Mouse (Mus musculus): Measurements from ENCODE around the gene Fam166a. TPM values are rescaled to one million over a fixed set of nuclear protein-coding genes. Genes with fewer than 3 reads are reported as not detected.

The Fam166a gene
- not detected for total RNA-seq (2023)

DNA sequence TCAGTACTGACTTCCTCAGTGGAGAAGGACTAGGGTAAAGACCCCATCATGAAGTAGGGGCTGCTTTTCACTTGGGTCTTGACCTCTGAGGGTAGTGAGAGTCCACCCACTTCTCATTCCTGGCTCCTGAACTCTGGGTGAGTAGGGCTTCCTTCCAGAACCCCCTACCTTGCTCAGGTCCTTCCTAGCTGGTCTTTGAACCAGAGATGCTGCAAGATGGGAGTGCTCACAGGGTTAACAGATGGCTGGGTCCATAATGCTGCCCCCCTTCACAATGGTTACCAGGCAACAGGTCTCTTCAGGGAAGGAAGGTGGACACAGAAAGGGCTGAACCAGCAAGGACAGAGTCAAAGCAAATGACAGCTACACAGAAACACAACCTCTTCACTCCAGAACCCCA is at the start of gene Fam166a:
Fam166a (plus strand) TSS at position 301 of the 400 bp plus-strand sequence.

GRCm38 (mm10) chr2:25180478-25180903 is 38.1 kb upstream of the Fam166a start, which contains the start of gene Nrarp:
TSS of gene Nrarp (plus strand) at chr2:25180758.

GRCm38 (mm10) chr2:25196172-25196954 is 22.2 kb upstream of the Fam166a start, which contains the start of gene Tor4a:
TSS of gene Tor4a (minus strand) at chr2:25196886.

GRCm38 (mm10) chr2:25211121-25211670 is 7.3 kb upstream of the Fam166a start, which contains the start of gene Nelfb:
TSS of gene Nelfb (minus strand) at chr2:25211489.

GRCm38 (mm10) chr2:25214444-25214843 is 4.1 kb upstream of the Fam166a start, which contains the start of gene Stpg3:
TSS of gene Stpg3 (minus strand) at chr2:25214637.

DNA sequence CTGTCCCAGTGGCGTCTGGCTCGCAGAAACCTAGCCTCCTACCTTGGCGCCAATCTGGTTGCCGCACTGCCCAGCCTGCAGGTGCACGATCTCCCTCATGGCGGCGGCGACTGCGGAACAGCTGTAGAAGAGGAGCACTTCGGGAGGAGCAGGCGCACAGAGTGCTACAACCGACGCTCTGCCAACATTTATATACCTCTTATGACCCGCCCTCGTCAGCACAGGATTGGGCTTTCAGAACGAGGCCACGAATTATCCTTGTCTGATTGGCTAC is 5.9 kb downstream of the Fam166a start, which contains the start of gene Tubb4b:
Tubb4b (minus strand) TSS at position 211 of the 274 bp plus-strand sequence.

DNA sequence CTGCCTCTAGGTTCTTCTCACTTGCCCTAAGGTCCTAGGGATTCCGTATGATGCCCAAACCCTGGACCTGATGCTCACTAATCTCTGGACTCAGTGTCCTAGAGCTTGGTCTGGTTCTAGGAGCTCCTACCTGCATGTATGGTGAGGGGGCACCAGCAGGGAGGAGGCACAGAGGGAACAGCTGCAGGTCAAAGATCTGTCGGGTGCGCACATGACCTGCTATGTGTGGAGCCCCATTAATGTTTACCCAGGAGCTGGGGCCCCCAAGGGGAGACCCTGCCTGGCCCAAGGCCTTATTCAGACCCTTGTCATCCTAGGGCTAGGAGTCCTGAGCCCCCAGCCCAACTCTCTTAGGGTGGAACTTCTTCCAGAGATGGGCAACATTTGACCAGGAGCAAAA is 15.5 kb downstream of the Fam166a start, which contains the start of gene Slc34a3:
Slc34a3 (minus strand) TSS at position 315 of the 400 bp plus-strand sequence.

DNA sequence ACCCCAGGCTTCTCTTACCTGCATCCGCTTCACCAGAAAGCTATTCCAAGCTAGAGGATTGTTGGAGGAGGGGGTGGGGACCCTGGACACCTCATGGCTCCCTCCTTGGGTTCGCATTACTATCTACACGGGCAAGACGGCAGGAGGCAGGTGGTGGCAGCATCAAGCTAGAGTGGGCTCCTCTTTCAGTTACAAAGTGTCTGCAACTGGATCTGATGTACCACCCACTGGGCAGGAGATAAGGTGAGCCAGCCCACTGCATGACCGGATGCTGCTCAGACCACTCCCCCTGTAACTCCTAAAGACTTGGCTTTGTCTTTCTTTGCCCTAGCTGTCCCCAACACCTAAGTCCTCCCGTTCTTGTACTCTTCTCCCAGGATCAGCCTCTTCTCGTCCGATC is 18.1 kb downstream of the Fam166a start, which contains the start of gene Rnf224:
Rnf224 (minus strand) TSS at position 174 of the 400 bp plus-strand sequence.

GRCm38 (mm10) chr2:25242101-25242506 is 23.6 kb downstream of the Fam166a start, which contains the start of the genes Rnf208 and Cysrt1:
TSS of gene Rnf208 (plus strand) at chr2:25242255.
TSS of gene Cysrt1 (minus strand) at chr2:25242452.

GRCm38 (mm10) chr2:25246183-25247072 is 27.9 kb downstream of the Fam166a start, which contains the start of gene AL732309.1:
TSS of gene AL732309.1 (minus strand) at chr2:25246863.

GRCm38 (mm10) chr2:25255284-25255779 is 36.8 kb downstream of the Fam166a start, which contains the start of gene Tmem203:
TSS of gene Tmem203 (plus strand) at chr2:25255439.

GRCm38 (mm10) chr2:25262291-25262767 is 43.8 kb downstream of the Fam166a start, which contains the start of gene Tprn:
TSS of gene Tprn (plus strand) at chr2:25262618.

Other genes with a start within 250 kb of the Fam166a start
- 25.1 TPM for gene Mrpl41, start 243.6 kb upstream of the Fam166a start, total RNA-seq (2023)
- 159 TPM for gene Pnpla7, start 242.7 kb upstream of the Fam166a start, total RNA-seq (2023)
- gene Nsmf, start 164.4 kb upstream of the Fam166a start, total RNA-seq (2023) = 22.7 TPM
- not detected for gene Entpd8, start 138.4 kb upstream of the Fam166a start, total RNA-seq (2023)
- gene Noxa1, start 123.6 kb upstream of the Fam166a start, total RNA-seq (2023) = not detected
- gene Nrarp, start 38.0 kb upstream of the Fam166a start, total RNA-seq (2023) = 3.3 TPM
- gene Tor4a, start 21.9 kb upstream of the Fam166a start, total RNA-seq (2023) = 25.9 TPM
- gene Nelfb, start 7.3 kb upstream of the Fam166a start, total RNA-seq (2023) = 68.2 TPM
- not detected for gene Stpg3, start 4.1 kb upstream of the Fam166a start, total RNA-seq (2023)
- gene Tubb4b, start 6.0 kb downstream of the Fam166a start, total RNA-seq (2023) = 105 TPM
- not detected for gene Slc34a3, start 15.6 kb downstream of the Fam166a start, total RNA-seq (2023)
- not detected for gene Rnf224, start 18.0 kb downstream of the Fam166a start, total RNA-seq (2023)
- not detected for gene Rnf208, start 23.5 kb downstream of the Fam166a start, total RNA-seq (2023)
- not detected for gene Cysrt1, start 23.7 kb downstream of the Fam166a start, total RNA-seq (2023)
- gene AL732309.1, start 28.1 kb downstream of the Fam166a start, total RNA-seq (2023) = 11.0 TPM
- gene Tmem203, start 36.7 kb downstream of the Fam166a start, total RNA-seq (2023) = 20.6 TPM
- 20.0 TPM for gene Tprn, start 43.9 kb downstream of the Fam166a start, total RNA-seq (2023)
- gene Ssna1, start 53.7 kb downstream of the Fam166a start, total RNA-seq (2023) = 39.1 TPM
- gene Anapc2, start 53.7 kb downstream of the Fam166a start, total RNA-seq (2023) = 92.6 TPM
- not detected for gene Tmem210, start 69.4 kb downstream of the Fam166a start, total RNA-seq (2023)
- not detected for gene Lrrc26, start 71.2 kb downstream of the Fam166a start, total RNA-seq (2023)
- not detected for gene Grin1, start 100.4 kb downstream of the Fam166a start, total RNA-seq (2023)
- gene Man1b1, start 113.6 kb downstream of the Fam166a start, total RNA-seq (2023) = 34.4 TPM
- 13.0 TPM for gene Dpp7, start 137.6 kb downstream of the Fam166a start, total RNA-seq (2023)
- 12.6 TPM for gene Uap1l1, start 146.9 kb downstream of the Fam166a start, total RNA-seq (2023)
- gene Sapcd2, start 153.6 kb downstream of the Fam166a start, total RNA-seq (2023) = not detected
- gene Entpd2, start 177.1 kb downstream of the Fam166a start, total RNA-seq (2023) = not detected
- 2.3 TPM for gene Npdc1, start 180.6 kb downstream of the Fam166a start, total RNA-seq (2023)
- gene Fut7, start 204.5 kb downstream of the Fam166a start, total RNA-seq (2023) = 0.52 TPM
- gene Abca2, start 210.0 kb downstream of the Fam166a start, total RNA-seq (2023) = 80.3 TPM
- not detected for gene Clic3, start 238.1 kb downstream of the Fam166a start, total RNA-seq (2023)
- 83.0 TPM for gene Paxx, start 242.3 kb downstream of the Fam166a start, total RNA-seq (2023)